Mouse (Mus musculus): ENCODE measurements around the gene Tnrc6b. TPM values are rescaled to one million over a fixed set of nuclear protein-coding genes. Genes with fewer than 3 reads are reported as not detected.

The Tnrc6b gene
- total RNA-seq, 2 experiments from 2014 or later, result 127 to 133 TPM

DNA sequence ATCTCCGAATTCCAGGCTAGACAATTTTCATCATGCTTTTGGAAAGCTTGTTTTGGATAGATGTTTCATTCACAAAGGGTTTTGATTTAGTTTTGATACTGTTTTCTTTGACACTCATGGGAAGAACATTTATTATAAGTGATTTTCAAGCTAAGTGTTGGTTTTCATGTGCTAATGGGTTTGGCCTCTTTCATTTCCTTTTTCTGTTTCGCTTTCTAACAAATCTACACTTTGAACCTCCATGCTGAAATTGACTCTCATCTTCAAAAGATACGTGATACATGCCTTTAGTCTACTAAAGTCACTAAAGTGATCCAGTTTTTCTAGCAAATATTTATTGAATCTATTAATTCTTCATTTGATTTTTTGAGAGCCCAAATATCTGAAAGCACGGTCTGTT, 76.6 kb downstream of the Tnrc6b start:
- TF ChIP-seq CTCF (conservative IDR thresholded peaks at IDR 0.05), result no peak
- H3K27ac ChIP-seq, result no peak overlapping the region
- H3K4me3 ChIP-seq, result no peak overlapping the region
- DNase-seq (ENCODE audit: low spot score in 2 of 2), result no peak

DNA sequence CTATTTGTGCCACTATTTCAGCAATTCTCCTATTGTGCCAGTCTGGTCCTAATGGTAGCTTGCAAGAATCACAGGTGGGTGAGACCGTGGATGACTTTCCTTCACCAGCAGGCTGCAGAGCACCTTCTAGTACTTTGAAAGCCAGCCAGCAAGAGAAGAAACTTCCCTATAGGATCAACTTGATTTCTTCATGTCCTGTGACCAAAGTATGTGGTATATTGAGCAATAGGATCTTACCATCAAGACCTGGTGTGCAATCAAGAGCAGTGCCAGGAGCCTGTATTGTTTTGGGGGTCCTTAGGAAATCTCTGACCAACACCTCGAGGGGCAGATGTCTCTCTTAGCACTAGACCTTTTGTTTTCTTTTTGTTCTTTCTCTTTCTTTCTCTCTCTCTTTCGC, 81.4 kb downstream of the Tnrc6b start:
- no peak overlapping the region for H3K27ac ChIP-seq
- TF ChIP-seq CTCF (conservative IDR thresholded peaks at IDR 0.05), result no peak
- no peak overlapping the region for H3K4me3 ChIP-seq
- DNase-seq (ENCODE audit: low spot score in 2 of 2), result no peak

DNA sequence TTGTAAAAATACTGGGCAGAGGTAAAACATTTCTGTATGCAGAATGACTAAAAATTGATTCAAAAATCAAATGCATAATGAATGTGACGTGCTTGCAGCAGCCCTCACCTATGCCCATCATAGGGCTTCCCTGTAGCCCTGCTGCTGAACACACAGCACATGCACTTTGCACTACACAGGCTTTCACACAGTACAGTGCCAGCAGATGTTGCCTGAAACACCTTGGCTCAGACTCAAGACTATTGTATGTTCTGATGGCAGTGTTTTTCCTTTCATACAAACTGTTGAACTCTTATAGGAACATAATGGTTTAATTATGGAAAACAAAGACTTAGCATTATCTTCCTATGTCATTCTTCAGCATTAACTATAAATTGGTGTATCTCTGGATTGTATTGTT, 84.0 kb downstream of the Tnrc6b start:
- H3K27ac ChIP-seq, result no peak overlapping the region
- no peak overlapping the region for H3K4me3 ChIP-seq
- TF ChIP-seq CTCF (conservative IDR thresholded peaks at IDR 0.05), result no peak
- DNase-seq (ENCODE audit: low spot score in 2 of 2), result no peak

DNA sequence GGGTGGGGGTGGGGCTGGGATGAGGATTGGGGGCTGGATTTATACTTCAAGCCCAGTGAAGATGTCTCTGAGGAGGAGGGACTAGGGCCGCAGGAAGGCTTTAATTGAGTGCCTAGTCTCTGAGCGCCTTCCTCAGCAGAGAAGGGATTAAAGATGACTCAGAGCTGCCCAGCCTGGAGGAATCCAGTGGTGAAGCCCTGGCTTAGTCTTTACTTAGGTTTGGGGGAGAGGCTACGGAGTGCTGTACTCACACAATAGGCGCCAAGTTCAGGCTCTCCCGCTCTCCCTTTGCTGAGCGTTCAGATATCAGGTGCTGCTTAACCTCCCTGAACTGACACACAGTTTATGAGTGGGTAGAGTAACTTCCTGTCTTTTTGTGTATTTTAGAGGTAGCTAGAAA, 86.6 kb downstream of the Tnrc6b start:
- no peak for TF ChIP-seq CTCF (conservative IDR thresholded peaks at IDR 0.05)
- H3K27ac ChIP-seq, result peak overlapping the region; percentile 97
- no peak for DNase-seq (ENCODE audit: low spot score in 2 of 2)
- H3K4me3 ChIP-seq, result peak overlapping the region; percentile 92

DNA sequence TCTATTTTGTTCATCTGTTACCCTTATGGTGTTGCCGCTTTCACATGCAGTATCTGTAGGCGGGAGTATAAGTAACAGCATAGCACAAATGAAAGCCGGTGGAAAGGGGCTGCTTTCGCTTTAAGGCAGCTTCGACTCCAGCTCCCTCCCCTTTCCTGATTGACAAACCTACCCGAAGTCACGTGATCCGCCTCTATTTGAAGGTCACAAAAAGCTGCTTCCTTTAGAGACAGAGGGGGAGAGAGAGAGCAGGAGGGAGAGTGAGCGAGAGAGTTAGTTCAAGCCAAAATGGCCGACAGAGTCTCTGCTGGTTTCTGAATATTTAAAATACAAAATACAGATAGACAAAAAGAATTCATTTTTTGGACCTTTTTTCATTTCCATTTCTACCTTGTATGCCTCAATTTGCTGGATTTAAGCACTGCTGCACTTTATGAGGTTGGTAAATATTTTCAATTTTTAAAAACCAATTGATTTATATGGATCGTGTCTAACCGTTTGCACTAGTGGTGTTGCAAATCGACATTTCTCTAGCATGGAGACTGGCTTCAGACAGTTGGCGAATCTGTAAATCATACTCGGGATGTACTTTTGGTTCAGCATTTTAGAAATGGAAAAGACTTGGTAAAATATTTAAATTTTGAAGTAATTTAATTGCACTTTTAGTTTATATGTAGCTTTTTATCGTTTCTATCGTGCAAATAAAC, 87.4 kb downstream of the Tnrc6b start:
- peak; percentile 93 to 97 for DNase-seq (ENCODE audit: low spot score in 2 of 2)
- Histone ChIP-seq H3K27ac (peak overlapping the region; percentile 97), H3K4me3 (peak overlapping the region; percentile 92)
- peak; percentile 37 for TF ChIP-seq CTCF (conservative IDR thresholded peaks at IDR 0.05)

DNA sequence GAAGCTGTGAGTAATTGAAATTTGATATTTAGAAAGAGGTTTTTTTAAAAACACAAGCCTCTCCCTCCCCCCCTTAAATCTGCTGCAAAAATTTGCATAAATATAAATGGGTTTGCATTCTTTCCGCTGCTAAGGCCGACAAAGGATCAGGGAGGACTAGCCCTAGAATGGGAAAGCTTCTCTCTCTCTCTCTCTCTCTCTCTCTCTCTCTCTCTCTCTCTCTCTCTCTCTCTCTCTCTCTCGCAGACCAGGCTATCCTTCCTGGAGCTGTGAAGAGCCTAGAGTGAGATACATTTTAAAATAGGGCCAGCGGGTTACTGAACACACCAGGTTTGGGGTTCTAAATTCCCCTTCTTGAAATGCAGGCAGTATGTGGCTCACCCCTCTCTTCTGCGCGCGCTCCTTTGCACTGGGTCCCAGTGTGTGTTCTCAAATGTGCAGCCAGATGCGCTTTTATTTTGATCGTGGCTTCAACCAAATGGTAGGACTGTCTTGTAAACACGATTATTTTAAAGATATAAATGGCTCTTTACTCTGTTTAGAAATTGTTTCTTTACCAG, 88.0 kb downstream of the Tnrc6b start:
- DNase-seq (ENCODE audit: low spot score in 2 of 2), result peak in 1 of 2 experiments; percentile 32
- peak overlapping the region; percentile 97 for H3K27ac ChIP-seq
- peak overlapping the region; percentile 92 for H3K4me3 ChIP-seq
- TF ChIP-seq CTCF (conservative IDR thresholded peaks at IDR 0.05), result no peak

DNA sequence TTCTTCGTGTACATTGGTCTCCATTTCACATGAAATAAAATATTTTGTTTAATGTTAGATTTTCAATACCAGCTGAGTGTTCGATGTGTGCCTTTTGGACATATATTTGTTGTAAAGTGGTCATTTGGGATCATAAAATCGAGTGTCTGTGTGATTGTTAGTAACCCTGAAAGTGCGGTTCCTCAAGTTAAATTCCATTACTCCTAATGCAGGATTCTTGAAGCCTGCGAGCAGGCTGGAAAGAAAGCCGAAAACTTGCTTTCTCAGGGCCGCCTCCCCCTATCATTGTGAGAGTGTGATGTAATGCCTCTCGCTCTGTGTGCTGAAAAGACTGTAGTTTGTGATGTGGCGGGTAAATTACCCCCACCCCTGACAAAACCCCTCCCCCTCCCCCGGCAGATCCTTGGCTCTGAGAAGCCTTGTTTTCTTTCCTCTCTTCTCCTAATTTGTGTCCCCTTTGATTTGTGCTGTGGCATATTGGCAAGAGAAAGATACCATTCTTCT, 88.6 kb downstream of the Tnrc6b start:
- no peak for TF ChIP-seq CTCF (conservative IDR thresholded peaks at IDR 0.05)
- H3K4me3 ChIP-seq, result peak overlapping the region; percentile 92
- peak; percentile 40 to 47 for DNase-seq (ENCODE audit: low spot score in 2 of 2)
- peak overlapping the region; percentile 97 for H3K27ac ChIP-seq

DNA sequence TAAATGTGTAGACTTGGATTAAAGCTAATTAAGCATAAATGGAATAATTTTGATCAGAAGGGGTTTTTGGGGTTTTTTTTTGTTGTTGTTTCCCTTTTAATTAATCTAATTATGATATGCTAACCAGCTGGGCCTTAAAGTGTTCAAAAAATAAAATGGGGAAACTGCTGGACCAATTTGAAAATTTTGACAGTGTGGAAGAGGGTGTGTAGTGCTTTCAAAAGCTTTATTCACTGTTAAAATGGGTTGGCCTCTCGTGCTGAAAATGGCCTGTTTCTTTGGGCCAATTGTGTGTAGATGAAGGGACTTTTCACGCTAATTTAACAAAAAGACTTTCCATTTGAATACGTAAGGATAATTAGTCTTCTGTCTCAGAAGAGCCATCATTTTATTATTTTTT, 89.1 kb downstream of the Tnrc6b start:
- H3K27ac ChIP-seq, result peak overlapping the region; percentile 97
- no peak for TF ChIP-seq CTCF (conservative IDR thresholded peaks at IDR 0.05)

DNA sequence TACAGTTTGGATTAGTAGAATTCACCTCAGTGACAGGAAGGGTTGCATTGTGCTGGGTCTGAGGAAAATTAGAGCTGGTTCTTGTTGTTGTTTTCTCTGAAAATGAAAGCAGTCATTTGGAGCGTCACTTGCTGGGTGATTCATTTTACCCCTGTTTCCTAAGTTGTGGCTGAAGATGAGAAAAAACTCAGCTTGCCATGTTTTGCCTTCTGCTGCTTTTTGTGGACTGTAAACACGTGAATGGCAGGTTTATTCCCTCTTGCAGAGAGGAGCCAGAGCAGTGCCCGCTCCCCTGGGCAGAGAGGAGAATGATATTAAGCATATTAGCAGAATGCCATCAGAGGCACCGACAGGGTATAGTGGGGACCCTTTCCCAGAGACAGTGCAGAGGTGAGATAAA, 89.7 kb downstream of the Tnrc6b start:
- H3K27ac ChIP-seq, result peak overlapping the region; percentile 97
- TF ChIP-seq CTCF (conservative IDR thresholded peaks at IDR 0.05), result no peak
- no peak for DNase-seq (ENCODE audit: low spot score in 2 of 2)
- peak overlapping the region; percentile 92 for H3K4me3 ChIP-seq

More for the DNA sequence above, 89.1 kb downstream of the Tnrc6b start:
- no peak for DNase-seq (ENCODE audit: low spot score in 2 of 2)
- peak overlapping the region; percentile 92 for H3K4me3 ChIP-seq

GRCm38 (mm10) chr15:80801597-80801996, 90.5 kb downstream of the Tnrc6b start:
- no peak overlapping the region for H3K4me3 ChIP-seq
- no peak for DNase-seq (ENCODE audit: low spot score in 2 of 2)
- TF ChIP-seq CTCF (conservative IDR thresholded peaks at IDR 0.05), result no peak
- no peak overlapping the region for H3K27ac ChIP-seq

GRCm38 (mm10) chr15:80807162-80807561, 96.0 kb downstream of the Tnrc6b start:
- no peak for TF ChIP-seq CTCF (conservative IDR thresholded peaks at IDR 0.05)
- Histone ChIP-seq H3K4me3 (no peak overlapping the region), H3K27ac (no peak overlapping the region)
- no peak for DNase-seq (ENCODE audit: low spot score in 2 of 2)

DNA sequence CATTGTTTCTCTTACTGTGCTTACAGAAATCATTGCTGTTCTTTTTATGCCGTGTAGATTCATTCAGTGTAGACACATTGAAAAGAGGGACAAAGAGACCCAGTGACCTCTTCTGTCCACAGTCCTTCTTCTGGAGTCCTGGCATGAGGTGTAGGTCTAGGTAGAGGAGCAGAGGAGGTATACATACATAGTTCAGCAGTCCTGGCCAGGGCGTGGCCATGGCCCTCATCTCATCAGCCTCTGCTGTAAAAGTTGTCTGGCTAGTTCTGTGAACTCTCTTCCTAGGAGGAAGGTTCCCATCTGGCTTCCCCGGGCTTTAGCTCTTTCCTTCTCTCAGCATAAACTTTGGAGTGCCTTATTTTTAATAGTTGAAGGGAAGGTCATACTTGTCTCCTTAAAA, 99.1 kb downstream of the Tnrc6b start:
- TF ChIP-seq CTCF (conservative IDR thresholded peaks at IDR 0.05), result no peak
- H3K27ac ChIP-seq, result no peak overlapping the region
- no peak overlapping the region for H3K4me3 ChIP-seq
- DNase-seq (ENCODE audit: low spot score in 2 of 2), result no peak

DNA sequence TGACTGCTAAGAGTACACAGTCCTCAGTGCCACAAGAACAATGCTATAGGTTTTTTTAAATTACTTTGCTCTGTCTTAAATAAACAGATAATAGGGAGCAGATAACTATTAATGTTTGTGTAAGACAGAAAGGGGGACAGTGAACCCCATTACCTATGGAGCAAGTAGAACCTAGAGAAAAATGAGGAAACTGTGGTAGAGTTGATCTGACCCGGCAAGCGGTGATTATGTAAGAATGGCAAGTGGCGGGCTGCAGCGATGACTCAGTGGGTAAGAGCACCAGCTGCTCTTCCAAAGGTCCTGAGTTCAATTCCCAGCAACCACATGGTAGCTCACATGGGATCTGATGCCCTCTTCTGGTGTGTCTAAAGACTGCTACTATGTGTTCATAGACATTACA, 101.7 kb downstream of the Tnrc6b start:
- Histone ChIP-seq H3K4me3 (no peak overlapping the region), H3K27ac (no peak overlapping the region)
- no peak for DNase-seq (ENCODE audit: low spot score in 2 of 2)
- peak; percentile 50 for TF ChIP-seq CTCF (conservative IDR thresholded peaks at IDR 0.05)

DNA sequence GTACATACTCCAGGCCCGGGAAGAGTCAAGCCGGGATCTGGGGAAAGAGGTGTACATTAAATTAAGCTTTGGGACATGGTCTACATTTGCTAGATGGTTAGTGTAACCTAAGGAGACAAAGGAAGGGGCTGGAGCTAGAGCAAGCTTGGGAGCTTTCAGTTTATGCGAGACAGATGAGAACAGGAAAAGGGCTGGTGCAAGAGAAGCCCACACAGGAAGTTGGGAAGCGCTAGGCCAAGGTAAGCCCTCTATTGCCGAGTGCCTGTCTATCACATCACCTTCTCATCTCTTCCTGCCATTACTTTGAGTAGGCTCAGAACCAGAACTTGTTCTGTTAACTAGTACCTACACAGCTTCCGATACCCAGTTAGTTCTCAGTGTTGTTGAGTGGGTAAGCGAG, 103.7 kb downstream of the Tnrc6b start:
- TF ChIP-seq CTCF (conservative IDR thresholded peaks at IDR 0.05), result no peak
- Histone ChIP-seq H3K4me3 (no peak overlapping the region), H3K27ac (no peak overlapping the region)
- DNase-seq (ENCODE audit: low spot score in 2 of 2), result no peak
